Mouse (Mus musculus) ES-Bruce4 (cell line): Measurements from ENCODE around the gene Kcnip4.

Experiments
- CTCF ChIP-seq: IDR thresholded peaks from one replicate; pipeline ENCODE4 v1.8.1; 2011; ENCODE audit warnings: low read depth, low read length
- EP300 ChIP-seq: IDR thresholded peaks from 2 replicates; pipeline ENCODE4 v1.6.1; 2011; ENCODE audit warnings: low read depth, low read length; ENCODE audit not compliant: insufficient read depth

DNA sequence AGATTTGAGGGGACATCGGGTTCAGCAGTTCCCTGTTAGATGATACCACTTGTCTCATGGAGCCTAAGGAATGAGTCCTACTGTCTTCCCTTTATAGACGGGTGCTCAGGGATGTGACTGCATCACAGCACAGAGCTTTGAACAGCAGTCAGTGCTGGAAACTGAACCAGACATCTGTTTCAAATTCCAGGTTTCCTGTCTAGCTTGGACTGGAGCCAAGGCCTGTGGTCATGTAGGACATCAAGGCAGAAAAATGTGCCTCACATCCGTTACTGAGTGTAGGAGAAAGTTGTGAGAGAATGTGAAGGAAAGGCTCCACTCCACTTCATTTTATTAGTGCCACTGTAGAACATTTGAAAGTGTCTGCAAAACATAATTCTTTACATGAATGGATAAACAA lies 1122.2 kb downstream of the Kcnip4 start:
- no peak for TF ChIP-seq EP300
- no peak for TF ChIP-seq CTCF
